Mouse (Mus musculus): ENCODE data around the gene Cfap58. TPM values are rescaled to one million over a fixed set of nuclear protein-coding genes. Genes with fewer than 3 reads are reported as not detected.

Gene Cfap58
- polyA plus RNA-seq, 1 experiment = not detected

- Histone ChIP-seq H3K27me3 (ENCODE audit: control insufficient read depth, insufficient read depth, insufficient read length) (no peaks in the 10 kb centered on the region), H3ac (ENCODE audit: control insufficient read depth, insufficient read length) (no peak overlapping the region), H3K4me3 (no peak overlapping the region)
Measured at GRCm38 (mm10) chr19:47935530-47935929, 1.9 kb upstream of the Cfap58 start.

GRCm38 (mm10) chr19:47936490-47936889 is 985 bp upstream of the Cfap58 start:
- TF ChIP-seq POLR2AphosphoS2 (IDR thresholded peaks at IDR 0.05; ENCODE audit: insufficient read length, low read depth) (no peak), TCF12 (IDR thresholded peaks at IDR 0.05; ENCODE audit: insufficient read depth, poor library complexity, severe bottlenecking) (no peak), REST (IDR thresholded peaks at IDR 0.05; ENCODE audit: insufficient read depth, insufficient read length) (no peak), E2F4 (IDR thresholded peaks at IDR 0.05; ENCODE audit: insufficient read depth) (no peak), TCF3 (IDR thresholded peaks at IDR 0.05; ENCODE audit: insufficient read length, low read depth) (no peak)
- Histone ChIP-seq H3K27me3 (ENCODE audit: control insufficient read depth, insufficient read depth, insufficient read length) (peaks cover 7% of the 10 kb centered on the region), H3K4me3 (no peak overlapping the region), H3K36me3 (ENCODE audit: control insufficient read depth, insufficient read depth) (no peaks in the 10 kb centered on the region), H3K4me2 (ENCODE audit: low read depth) (peak overlapping the region; percentile 15), H3ac (ENCODE audit: control insufficient read depth, insufficient read length) (no peak overlapping the region), H3K79me2 (ENCODE audit: control insufficient read depth, insufficient read depth) (no peaks in the 10 kb centered on the region)

More at GRCm38 (mm10) chr19:47935530-47935929, 1.9 kb upstream of the Cfap58 start:
- Histone ChIP-seq H3K36me3 (ENCODE audit: control insufficient read depth, insufficient read depth) (no peaks in the 10 kb centered on the region), H3K4me2 (ENCODE audit: low read depth) (no peak overlapping the region), H3K79me2 (ENCODE audit: control insufficient read depth, insufficient read depth) (no peaks in the 10 kb centered on the region)
- TF ChIP-seq CEBPB (IDR thresholded peaks at IDR 0.05; ENCODE audit: insufficient read depth, poor library complexity, severe bottlenecking) (no peak), MAX (IDR thresholded peaks at IDR 0.05; ENCODE audit: low read depth) (no peak), POLR2A (IDR thresholded peaks at IDR 0.05; ENCODE audit: insufficient read length, low read depth) (no peak), TCF12 (IDR thresholded peaks at IDR 0.05; ENCODE audit: insufficient read depth, poor library complexity, severe bottlenecking) (no peak), E2F4 (IDR thresholded peaks at IDR 0.05; ENCODE audit: insufficient read depth) (no peak), POLR2AphosphoS2 (IDR thresholded peaks at IDR 0.05; ENCODE audit: insufficient read length, low read depth) (no peak), MYOD1 (IDR thresholded peaks at IDR 0.05; ENCODE audit: control insufficient read depth in 1 of 3, insufficient read length in 2 of 3, low read depth in 2 of 3) (no peak), SRF (IDR thresholded peaks at IDR 0.05; ENCODE audit: control insufficient read depth, insufficient read length, low read depth) (no peak), TCF3 (IDR thresholded peaks at IDR 0.05; ENCODE audit: insufficient read length, low read depth) (no peak), REST (IDR thresholded peaks at IDR 0.05; ENCODE audit: insufficient read depth, insufficient read length) (no peak), USF1 (IDR thresholded peaks at IDR 0.05; ENCODE audit: low read depth) (no peak)

- Histone ChIP-seq H3K4me3 (peak overlapping the region; percentile 9), H3K79me2 (ENCODE audit: control insufficient read depth, insufficient read depth) (no peaks in the 10 kb centered on the region)
- TF ChIP-seq POLR2AphosphoS2 (IDR thresholded peaks at IDR 0.05; ENCODE audit: insufficient read length, low read depth) (no peak), CEBPB (IDR thresholded peaks at IDR 0.05; ENCODE audit: insufficient read depth, poor library complexity, severe bottlenecking) (no peak), TCF12 (IDR thresholded peaks at IDR 0.05; ENCODE audit: insufficient read depth, poor library complexity, severe bottlenecking) (no peak), MAX (IDR thresholded peaks at IDR 0.05; ENCODE audit: low read depth) (no peak), REST (IDR thresholded peaks at IDR 0.05; ENCODE audit: insufficient read depth, insufficient read length) (no peak), TCF3 (IDR thresholded peaks at IDR 0.05; ENCODE audit: insufficient read length, low read depth) (no peak), E2F4 (IDR thresholded peaks at IDR 0.05; ENCODE audit: insufficient read depth) (no peak), MYOD1 (IDR thresholded peaks at IDR 0.05; ENCODE audit: control insufficient read depth in 1 of 3, insufficient read length in 2 of 3, low read depth in 2 of 3) (no peak), POLR2A (IDR thresholded peaks at IDR 0.05; ENCODE audit: insufficient read length, low read depth) (no peak), USF1 (IDR thresholded peaks at IDR 0.05; ENCODE audit: low read depth) (no peak), MYOG (IDR thresholded peaks at IDR 0.05; ENCODE audit: control insufficient read depth in 1 of 3, insufficient read depth in 1 of 3, insufficient read length in 2 of 3, low read depth in 2 of 3) (no peak), SRF (IDR thresholded peaks at IDR 0.05; ENCODE audit: control insufficient read depth, insufficient read length, low read depth) (no peak)
Measured at GRCm38 (mm10) chr19:47936938-47937337, 537 bp upstream of the Cfap58 start.

GRCm38 (mm10) chr19:47939361-47939760 is 1.9 kb downstream of the Cfap58 start:
- Histone ChIP-seq H3K27me3 (ENCODE audit: control insufficient read depth, insufficient read depth, insufficient read length) (peaks cover 15% of the 10 kb centered on the region), H3ac (ENCODE audit: control insufficient read depth, insufficient read length) (no peak overlapping the region), H3K36me3 (ENCODE audit: control insufficient read depth, insufficient read depth) (no peaks in the 10 kb centered on the region), H3K4me3 (no peak overlapping the region), H3K4me2 (ENCODE audit: low read depth) (no peak overlapping the region), H3K79me2 (ENCODE audit: control insufficient read depth, insufficient read depth) (no peaks in the 10 kb centered on the region)
- TF ChIP-seq MYOG (IDR thresholded peaks at IDR 0.05; ENCODE audit: control insufficient read depth in 1 of 3, insufficient read depth in 1 of 3, insufficient read length in 2 of 3, low read depth in 2 of 3) (no peak), MYOD1 (IDR thresholded peaks at IDR 0.05; ENCODE audit: control insufficient read depth in 1 of 3, insufficient read length in 2 of 3, low read depth in 2 of 3) (no peak), USF1 (IDR thresholded peaks at IDR 0.05; ENCODE audit: low read depth) (no peak), TCF12 (IDR thresholded peaks at IDR 0.05; ENCODE audit: insufficient read depth, poor library complexity, severe bottlenecking) (no peak), POLR2AphosphoS2 (IDR thresholded peaks at IDR 0.05; ENCODE audit: insufficient read length, low read depth) (no peak), CEBPB (IDR thresholded peaks at IDR 0.05; ENCODE audit: insufficient read depth, poor library complexity, severe bottlenecking) (no peak), REST (IDR thresholded peaks at IDR 0.05; ENCODE audit: insufficient read depth, insufficient read length) (no peak), POLR2A (IDR thresholded peaks at IDR 0.05; ENCODE audit: insufficient read length, low read depth) (no peak)

More at GRCm38 (mm10) chr19:47936938-47937337, 537 bp upstream of the Cfap58 start:
- Histone ChIP-seq H3ac (ENCODE audit: control insufficient read depth, insufficient read length) (no peak overlapping the region), H3K4me2 (ENCODE audit: low read depth) (peak overlapping the region; percentile 86), H3K27me3 (ENCODE audit: control insufficient read depth, insufficient read depth, insufficient read length) (peaks cover 10% of the 10 kb centered on the region), H3K36me3 (ENCODE audit: control insufficient read depth, insufficient read depth) (no peaks in the 10 kb centered on the region)

- H3K36me3 ChIP-seq (ENCODE audit: control insufficient read depth, insufficient read depth) = no peaks in the 10 kb centered on the region
- peaks cover 22% of the 10 kb centered on the region for H3K27me3 ChIP-seq (ENCODE audit: control insufficient read depth, insufficient read depth, insufficient read length)
- H3K4me3 ChIP-seq = no peak overlapping the region
- no peak overlapping the region for H3ac ChIP-seq (ENCODE audit: control insufficient read depth, insufficient read length)
- TF ChIP-seq USF1 (IDR thresholded peaks at IDR 0.05; ENCODE audit: low read depth) (no peak), E2F4 (IDR thresholded peaks at IDR 0.05; ENCODE audit: insufficient read depth) (no peak), TCF12 (IDR thresholded peaks at IDR 0.05; ENCODE audit: insufficient read depth, poor library complexity, severe bottlenecking) (no peak), POLR2AphosphoS2 (IDR thresholded peaks at IDR 0.05; ENCODE audit: insufficient read length, low read depth) (no peak), MAX (IDR thresholded peaks at IDR 0.05; ENCODE audit: low read depth) (no peak), CEBPB (IDR thresholded peaks at IDR 0.05; ENCODE audit: insufficient read depth, poor library complexity, severe bottlenecking) (no peak), REST (IDR thresholded peaks at IDR 0.05; ENCODE audit: insufficient read depth, insufficient read length) (no peak), TCF3 (IDR thresholded peaks at IDR 0.05; ENCODE audit: insufficient read length, low read depth) (no peak), SRF (IDR thresholded peaks at IDR 0.05; ENCODE audit: control insufficient read depth, insufficient read length, low read depth) (no peak)
- H3K79me2 ChIP-seq (ENCODE audit: control insufficient read depth, insufficient read depth) = no peaks in the 10 kb centered on the region
- H3K4me2 ChIP-seq (ENCODE audit: low read depth) = peak overlapping the region; percentile 70
Measured at GRCm38 (mm10) chr19:47946821-47947465, 9.5 kb downstream of the Cfap58 start.

Measured in myocyte (in vitro differentiated cells).